Mouse (Mus musculus) liver, adult 2 months (tissue): ENCODE data around the gene Gucy2d. TPM values are rescaled to one million over a fixed set of nuclear protein-coding genes. Genes with fewer than 3 reads are reported as not detected.
A peak's percentile ranks its signal among the peaks of the same experiment; 100 is the strongest.

ENCODE experiments used
- DNase-seq: peaks from one replicate; pipeline ENCODE4 v3.0.0-alpha.2; 2011; ENCODE audit warnings: low read depth, low spot score; ENCODE audit errors: extremely low read depth
- H3K27ac ChIP-seq: fragments of 200-500 bp; replicated peaks from 2 replicates; pipeline ENCODE4 v1.5.1; 2012; ENCODE audit warnings: low read depth, mild to moderate bottlenecking, control low read depth, inconsistent platforms, low read length; ENCODE audit not compliant: insufficient read depth
- H3K27me3 ChIP-seq: fragments of 200-500 bp; 2 replicates; pipeline ENCODE4 v1.6.1; 2012; ENCODE audit warnings: mild to moderate bottlenecking, moderate library complexity, low read length, inconsistent platforms; ENCODE audit not compliant: control insufficient read depth, insufficient read depth
- H3K36me3 ChIP-seq: fragments of 200-500 bp; 2 replicates; pipeline ENCODE4 v1.6.1; 2012; ENCODE audit warnings: low read length, inconsistent platforms; ENCODE audit not compliant: control insufficient read depth, insufficient read depth
- H3K4me1 ChIP-seq: fragments of 200-500 bp; 2 replicates; pipeline ENCODE4 v1.6.1; 2011; ENCODE audit warnings: low read length; ENCODE audit not compliant: control insufficient read depth, insufficient read depth
- H3K4me3 ChIP-seq: fragments of 200-500 bp; 2 replicates; pipeline ENCODE4 v1.5.1; 2011; ENCODE audit warnings: low read depth, mild to moderate bottlenecking, control low read depth, low read length, moderate library complexity; ENCODE audit not compliant: insufficient read depth
- H3K79me2 ChIP-seq: fragments of 200-500 bp; 2 replicates; pipeline ENCODE4 v1.6.1; 2012; ENCODE audit warnings: inconsistent platforms, mild to moderate bottlenecking, low read length, moderate library complexity; ENCODE audit not compliant: control insufficient read depth, insufficient read depth
- H3K9ac ChIP-seq: fragments of 200-500 bp; 2 replicates; pipeline ENCODE4 v1.6.1; 2012; ENCODE audit warnings: low read depth, mild to moderate bottlenecking, control low read depth, inconsistent platforms, low read length
- CTCF ChIP-seq: fragments of 200-500 bp; IDR thresholded peaks from 2 replicates; pipeline ENCODE4 v1.5.1; 2011; ENCODE audit warnings: low read depth, low read length, control low read depth
- POLR2A ChIP-seq: fragments of 200-500 bp; IDR thresholded peaks from 2 replicates; pipeline ENCODE4 v1.6.1; 2011; ENCODE audit warnings: low read length, control low read depth; ENCODE audit not compliant: insufficient read depth; ENCODE audit errors: extremely low read depth
- WGBS: fragments of 180-500 bp; shearing (Covaris S2); methylation state at CpG from one replicate; pipeline ENCODE4 v1.1.7; 2018; 5-methylcytosine and 5-hydroxymethylcytosine counted together
- polyA plus RNA-seq: library from polyadenylated mRNA; depleted of rRNA; stranded (reverse); fragments of >200 nt; gene quantifications from 2 replicates; pipeline ENCODE4 v1.2.3, GENCODE M21; 2012
- total RNA-seq: library from RNA; depleted of rRNA; stranded (reverse); fragments of >200 nt; gene quantifications from 2 replicates; pipeline ENCODE4 v1.2.3, GENCODE M21; 2014

Gene Gucy2d
- total and polyA plus RNA-seq, 2 experiments, result not detected

DNA sequence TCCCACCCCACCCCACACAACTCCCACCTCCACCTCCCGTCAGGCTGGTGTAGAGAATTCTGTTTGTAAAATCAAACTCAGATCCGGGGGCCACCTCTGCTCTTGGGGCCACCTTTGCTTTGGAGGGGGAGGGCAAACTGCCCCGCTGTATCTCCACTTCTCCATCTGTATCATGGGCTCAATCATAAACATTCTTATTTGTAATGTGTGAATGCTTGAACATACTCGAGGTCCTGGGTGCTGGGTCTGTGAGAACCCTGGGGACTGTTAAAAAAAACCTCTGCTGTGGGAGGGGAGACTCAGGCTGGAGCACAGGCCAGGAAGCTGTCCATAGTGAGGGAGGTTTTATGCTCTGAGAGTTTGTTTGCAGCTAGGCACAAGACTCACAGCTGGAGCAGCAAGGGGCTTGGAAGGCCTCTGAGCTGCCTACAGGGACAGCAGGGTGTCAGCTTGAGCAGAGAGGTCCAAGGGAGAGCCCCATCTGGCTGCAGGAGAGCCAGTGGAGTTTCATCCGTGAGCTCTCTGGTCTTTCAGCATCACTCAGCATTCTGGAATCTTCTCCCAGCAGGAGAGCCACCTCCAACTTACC lies 64.6 kb downstream of the Gucy2d start:
- H3K4me3 ChIP-seq, result no peak overlapping the region
- no peaks in the 10 kb centered on the region for H3K36me3 ChIP-seq
- H3K4me1 ChIP-seq, result no peaks in the 10 kb centered on the region
- no peaks in the 10 kb centered on the region for H3K79me2 ChIP-seq
- TF ChIP-seq CTCF (no peak), POLR2A (no peak)
- DNase-seq, result no peak
- H3K27ac ChIP-seq, result peak overlapping the region; percentile 23; the same call in 1 of the 2 replicates
- H3K27me3 ChIP-seq, result no peaks in the 10 kb centered on the region
- no peak overlapping the region for H3K9ac ChIP-seq
- 49% methylated on average over 5 of the region's 5 CpGs for WGBS

DNA sequence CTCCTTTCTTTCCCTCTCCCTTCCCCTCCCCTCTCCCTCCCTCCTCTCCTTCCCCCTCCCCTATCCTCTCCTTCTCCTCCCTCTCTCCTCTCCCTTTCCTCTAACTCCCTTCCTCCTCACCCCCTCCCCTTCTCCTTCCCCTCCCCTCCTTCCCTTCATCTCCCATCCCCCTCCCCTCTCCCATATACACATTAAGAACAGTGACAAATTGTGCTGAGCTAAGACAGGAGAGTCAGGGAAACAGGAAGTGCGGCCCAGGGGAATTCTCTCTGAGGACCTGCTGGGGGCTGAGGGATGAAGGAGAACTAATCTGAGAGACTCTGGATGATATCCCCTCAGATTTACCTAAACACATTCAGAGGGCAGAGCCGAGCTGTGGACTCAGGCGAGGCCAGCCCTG lies 65.4 kb downstream of the Gucy2d start:
- TF ChIP-seq CTCF (no peak), POLR2A (no peak)
- no peak overlapping the region for H3K27ac ChIP-seq
- no peak overlapping the region for H3K4me3 ChIP-seq
- H3K9ac ChIP-seq, result no peak overlapping the region
- no peak for DNase-seq
- H3K79me2 ChIP-seq, result no peaks in the 10 kb centered on the region
- H3K36me3 ChIP-seq, result no peaks in the 10 kb centered on the region
- 63% methylated on average over 3 of the region's 3 CpGs for WGBS
- H3K27me3 ChIP-seq, result no peaks in the 10 kb centered on the region
- no peaks in the 10 kb centered on the region for H3K4me1 ChIP-seq

DNA sequence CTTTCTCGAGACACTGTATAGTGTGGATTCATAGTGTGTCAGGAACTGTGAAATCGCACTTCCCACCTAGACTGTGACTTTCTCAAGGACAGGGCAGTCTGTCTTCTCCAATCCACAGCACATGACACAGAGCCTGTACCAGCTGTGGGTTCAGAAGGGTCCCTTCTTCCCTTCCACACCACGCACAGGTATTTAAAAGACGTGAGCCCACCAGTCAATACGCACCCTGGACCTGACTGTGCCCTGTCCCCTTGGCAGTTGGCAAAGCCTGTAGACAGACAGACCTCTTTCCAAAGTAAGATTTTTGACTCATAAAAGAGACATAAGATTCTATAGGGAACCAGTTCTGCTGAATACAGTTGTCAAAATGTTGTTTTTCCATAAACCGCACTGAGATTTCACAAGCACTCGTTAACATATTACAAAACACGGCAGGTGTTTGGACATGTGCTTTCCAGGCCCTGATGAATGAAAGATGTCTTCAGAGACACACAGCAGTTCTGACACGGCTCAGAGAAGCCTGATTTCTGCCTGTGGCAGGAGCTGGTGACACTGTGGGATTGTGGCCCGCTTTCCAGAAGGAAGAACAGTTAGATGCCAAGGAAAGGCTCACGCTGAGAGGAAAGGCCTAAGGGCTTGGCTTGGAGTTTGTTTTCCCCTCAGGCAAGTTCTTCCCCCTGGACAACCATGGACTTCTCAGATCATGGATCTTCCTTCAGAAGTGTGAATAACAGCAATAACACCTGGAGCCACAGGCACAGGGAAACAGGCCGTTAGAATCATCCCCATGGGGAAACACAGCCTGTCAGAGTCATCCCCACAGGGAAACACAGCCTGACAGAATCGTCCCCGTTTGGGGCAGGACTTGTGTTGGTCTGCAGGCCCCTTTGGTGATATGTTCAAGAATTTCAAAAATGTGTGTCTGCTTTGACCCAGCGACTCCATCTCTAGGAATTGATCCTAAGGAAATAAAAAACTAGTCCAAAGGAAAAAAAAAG lies 71.0 kb downstream of the Gucy2d start:
- no peaks in the 10 kb centered on the region for H3K36me3 ChIP-seq
- no peak overlapping the region for H3K27ac ChIP-seq

DNA sequence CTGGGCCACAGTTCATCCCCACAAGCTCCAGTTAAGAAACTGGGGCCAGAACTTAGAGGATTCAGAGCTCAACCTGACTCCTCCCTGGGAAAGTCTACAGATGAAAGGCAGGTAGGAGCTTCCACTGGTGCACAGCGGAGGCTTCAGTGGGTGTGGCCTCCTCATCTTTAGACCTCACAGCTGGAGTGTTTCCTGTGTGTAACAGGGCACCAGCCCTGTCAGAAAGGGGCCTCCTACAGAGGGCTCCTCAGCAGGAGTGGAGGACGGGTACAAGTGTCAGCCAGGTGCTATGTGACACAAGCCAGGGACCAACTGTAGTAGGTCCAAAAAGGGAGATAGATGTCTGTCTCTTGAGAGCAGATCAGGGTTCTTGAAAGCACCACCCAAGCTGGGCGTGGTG lies 73.0 kb downstream of the Gucy2d start:
- Histone ChIP-seq H3K9ac (no peak overlapping the region), H3K79me2 (no peaks in the 10 kb centered on the region), H3K36me3 (no peaks in the 10 kb centered on the region), H3K27ac (no peak overlapping the region), H3K27me3 (no peaks in the 10 kb centered on the region), H3K4me1 (no peaks in the 10 kb centered on the region), H3K4me3 (no peak overlapping the region)
- WGBS, result 90% methylated on average over 3 of the region's 3 CpGs
- no peak for DNase-seq
- TF ChIP-seq POLR2A (no peak), CTCF (no peak)

More for the DNA sequence above, 71.0 kb downstream of the Gucy2d start:
- Histone ChIP-seq H3K79me2 (no peaks in the 10 kb centered on the region), H3K9ac (no peak overlapping the region), H3K27me3 (no peaks in the 10 kb centered on the region), H3K4me3 (no peak overlapping the region), H3K4me1 (no peaks in the 10 kb centered on the region)
- 79% methylated on average over 15 of the region's 15 CpGs for WGBS
- DNase-seq, result no peak
- no peak for TF ChIP-seq CTCF
- TF ChIP-seq POLR2A, result no peak

DNA sequence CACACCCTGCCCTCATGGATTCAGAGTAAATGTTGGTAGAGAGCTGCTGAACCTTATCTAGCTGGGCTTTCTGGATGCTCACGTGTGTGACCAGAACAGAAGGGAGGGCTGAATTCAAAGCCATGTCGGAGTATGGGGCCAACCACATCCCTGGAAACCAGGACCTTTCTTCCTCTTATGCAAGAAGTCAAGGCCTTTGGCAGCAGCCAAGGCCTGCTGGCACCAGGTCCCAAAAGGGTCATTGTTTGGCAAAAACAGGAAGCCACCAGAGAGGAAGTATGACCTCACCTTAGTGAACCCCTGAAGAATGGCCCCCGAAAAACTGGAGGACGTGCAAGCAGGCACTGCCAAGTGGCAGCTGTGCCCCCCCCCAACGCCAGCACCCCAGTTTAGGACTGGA lies 82.4 kb downstream of the Gucy2d start:
- H3K27ac ChIP-seq, result peak overlapping the region; percentile 72
- H3K9ac ChIP-seq, result no peak overlapping the region
- no peaks in the 10 kb centered on the region for H3K36me3 ChIP-seq
- H3K27me3 ChIP-seq, result no peaks in the 10 kb centered on the region
- no peaks in the 10 kb centered on the region for H3K79me2 ChIP-seq
- TF ChIP-seq POLR2A (no peak), CTCF (no peak)
- H3K4me3 ChIP-seq, result no peak overlapping the region
- 15% methylated on average over 5 of the region's 5 CpGs for WGBS
- peaks cover 27% of the 10 kb centered on the region for H3K4me1 ChIP-seq
- DNase-seq, result peak; percentile 85
